Mouse (Mus musculus) testis, adult 2 months (tissue): ENCODE measurements around the gene Gm49368. TPM values are rescaled to one million over a fixed set of nuclear protein-coding genes. Genes with fewer than 3 reads are reported as not detected.
"Not testable (repeated sequence)": the region's sequence is repeated elsewhere in the genome, so short reads cannot be mapped to it uniquely, and the experiment has no call there.

ENCODE experiments used
- H3K27ac ChIP-seq: fragments of 200-500 bp; 2 replicates; pipeline ENCODE4 v1.5.1; 2012; ENCODE audit warnings: low read depth, low read length; ENCODE audit not compliant: control insufficient read depth, insufficient read depth
- H3K27me3 ChIP-seq: fragments of 200-500 bp; 2 replicates; pipeline ENCODE4 v1.6.1; 2012; ENCODE audit warnings: mild to moderate bottlenecking, low read length, moderate library complexity; ENCODE audit not compliant: control insufficient read depth, insufficient read depth
- H3K36me3 ChIP-seq: fragments of 200-500 bp; 2 replicates; pipeline ENCODE4 v1.6.1; 2012; ENCODE audit warnings: mild to moderate bottlenecking, low read length; ENCODE audit not compliant: control insufficient read depth, insufficient read depth
- H3K4me1 ChIP-seq: fragments of 200-500 bp; 2 replicates; pipeline ENCODE4 v1.6.1; 2012; ENCODE audit warnings: low read length; ENCODE audit not compliant: control insufficient read depth, insufficient read depth
- H3K4me3 ChIP-seq: fragments of 200-500 bp; 2 replicates; pipeline ENCODE4 v1.5.1; 2012; ENCODE audit warnings: low read depth, mild to moderate bottlenecking, low read length, moderate library complexity, mixed read lengths; ENCODE audit not compliant: control insufficient read depth
- CTCF ChIP-seq: fragments of 200-500 bp; IDR thresholded peaks from 2 replicates; pipeline ENCODE4 v1.5.1; 2012; ENCODE audit warnings: low read depth, mild to moderate bottlenecking, inconsistent platforms, low read length, moderate library complexity; ENCODE audit not compliant: control insufficient read depth, insufficient read depth, insufficient replicate concordance
- POLR2A ChIP-seq: fragments of 200-500 bp; IDR thresholded peaks from 2 replicates; pipeline ENCODE4 v1.6.1; 2012; ENCODE audit warnings: low read depth, mild to moderate bottlenecking, inconsistent platforms, low read length, moderate library complexity; ENCODE audit not compliant: control insufficient read depth
- polyA plus RNA-seq: library from polyadenylated mRNA; depleted of rRNA; stranded (reverse); fragments of >200 nt; gene quantifications from 2 replicates; pipeline ENCODE4 v1.2.3, GENCODE M21; 2012

Gm49368 gene
- polyA plus RNA-seq, 1 experiment: not detected

DNA sequence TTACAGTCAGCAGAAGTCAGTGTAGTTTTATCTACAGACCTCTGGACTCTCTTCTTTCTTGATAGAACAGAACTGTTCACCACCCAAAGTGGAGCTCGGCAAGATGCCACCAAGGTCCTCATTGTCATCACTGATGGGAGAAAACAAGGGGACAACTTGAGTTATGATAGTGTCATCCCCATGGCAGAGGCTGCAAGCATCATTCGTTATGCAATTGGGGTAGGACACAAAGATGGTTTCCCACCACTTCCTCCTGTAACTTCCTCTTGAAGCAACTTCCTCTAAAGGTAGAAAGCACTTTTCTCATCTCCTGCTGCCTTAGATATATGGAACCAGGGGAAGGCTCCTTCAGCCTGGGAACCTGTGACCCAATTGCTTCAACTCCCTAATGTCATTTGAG lies 71.1 kb downstream of the Gm49368 start:
- no peaks in the 10 kb centered on the region for H3K4me1 ChIP-seq
- no peak for TF ChIP-seq POLR2A
- TF ChIP-seq CTCF: no peak
- H3K27ac ChIP-seq: no peak overlapping the region
- no peaks in the 10 kb centered on the region for H3K27me3 ChIP-seq
- no peaks in the 10 kb centered on the region for H3K36me3 ChIP-seq
- H3K4me3 ChIP-seq: no peak overlapping the region

DNA sequence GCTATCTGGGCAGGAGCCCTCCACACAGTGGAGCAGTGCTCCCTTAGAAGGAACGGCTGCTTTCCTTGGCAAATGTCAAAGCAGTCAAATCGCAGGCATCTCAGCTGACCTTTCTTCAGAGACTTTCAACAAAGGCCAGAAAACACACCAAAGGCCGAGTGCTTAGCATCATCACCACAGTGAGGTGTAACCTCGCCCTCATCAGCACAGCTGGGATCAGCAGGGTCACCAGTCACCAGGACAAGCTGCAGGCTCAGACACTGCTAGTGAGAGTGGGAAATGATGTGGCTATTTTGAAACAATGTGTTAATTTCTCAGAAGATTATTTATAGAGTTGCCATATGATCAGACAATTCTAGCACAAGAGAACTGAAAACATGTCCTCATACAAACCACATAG lies 74.4 kb downstream of the Gm49368 start:
- H3K4me1 ChIP-seq: no peaks in the 10 kb centered on the region
- H3K4me3 ChIP-seq: no peak overlapping the region
- H3K27me3 ChIP-seq: no peaks in the 10 kb centered on the region
- H3K36me3 ChIP-seq: no peaks in the 10 kb centered on the region
- H3K27ac ChIP-seq: no peak overlapping the region
- TF ChIP-seq POLR2A (no peak), CTCF (no peak)

DNA sequence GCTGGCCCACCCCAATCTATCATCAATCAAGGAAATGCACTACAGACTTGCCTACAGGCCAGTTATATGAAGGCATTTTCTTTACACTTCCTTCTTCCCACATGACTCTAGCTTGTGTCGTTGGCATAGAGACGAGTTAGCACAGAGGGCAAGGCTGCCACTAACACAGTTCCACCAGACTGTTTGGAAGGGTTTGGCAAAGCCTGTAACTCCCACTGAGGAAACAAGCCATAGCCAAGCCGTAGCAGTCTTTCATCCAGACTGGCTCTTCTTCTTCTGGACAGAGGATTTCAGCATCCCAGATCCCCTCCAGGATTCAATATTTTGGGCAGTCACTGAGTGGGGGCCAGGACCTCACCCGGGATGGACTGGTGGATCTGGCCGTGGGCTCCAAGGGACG lies 77.1 kb downstream of the Gm49368 start:
- no peak overlapping the region for H3K27ac ChIP-seq
- H3K27me3 ChIP-seq: no peaks in the 10 kb centered on the region
- no peak for TF ChIP-seq POLR2A
- TF ChIP-seq CTCF: no peak
- H3K4me1 ChIP-seq: no peaks in the 10 kb centered on the region
- no peaks in the 10 kb centered on the region for H3K36me3 ChIP-seq
- no peak overlapping the region for H3K4me3 ChIP-seq

DNA sequence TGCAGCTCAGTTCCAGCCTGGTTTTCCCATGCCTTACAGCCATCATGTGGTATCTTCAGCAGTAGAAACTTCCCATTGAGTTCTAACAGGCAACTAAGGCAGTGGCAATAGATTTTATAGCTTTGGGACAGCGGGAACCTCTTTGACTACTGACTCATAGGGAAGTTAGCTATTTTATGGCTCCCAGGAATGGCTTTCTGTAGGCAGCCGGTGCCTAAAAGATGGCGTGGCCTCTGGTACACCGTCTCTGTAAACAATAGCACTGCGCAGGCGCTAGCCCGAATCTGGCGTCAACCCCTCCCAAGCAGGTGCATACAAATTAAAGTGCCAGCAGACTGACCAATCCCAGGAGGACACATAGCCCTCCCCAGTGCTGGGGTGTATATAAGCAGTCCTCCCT lies 88.5 kb downstream of the Gm49368 start:
- Histone ChIP-seq H3K4me3 (no peak overlapping the region), H3K27ac (no peak overlapping the region), H3K27me3 (no peaks in the 10 kb centered on the region), H3K36me3 (no peaks in the 10 kb centered on the region), H3K4me1 (peaks cover 9% of the 10 kb centered on the region)
- no peak for TF ChIP-seq POLR2A
- no peak for TF ChIP-seq CTCF

DNA sequence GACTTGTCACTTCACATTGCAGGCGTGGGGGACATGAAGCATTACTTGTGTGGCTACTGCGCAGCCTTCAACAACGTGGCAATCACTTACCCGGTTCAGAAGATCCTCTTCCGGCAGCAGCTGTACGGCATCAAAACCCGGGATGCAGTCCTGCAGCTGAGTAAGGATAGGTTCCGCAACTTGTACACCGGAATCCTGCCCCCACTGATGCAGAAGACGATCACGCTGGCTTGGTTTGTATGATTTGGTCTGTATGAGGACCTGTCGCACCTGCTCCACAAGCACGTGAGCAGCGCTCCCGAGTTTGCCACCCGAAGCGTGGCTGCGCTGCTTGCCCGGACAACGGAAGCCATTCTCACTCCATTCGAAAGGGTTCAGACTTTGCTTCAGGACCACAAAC lies 91.6 kb downstream of the Gm49368 start, which contains the start of gene Itgad:
Gene Itgad (plus strand): TSS at position 301 of the 400 bp plus-strand sequence.
- H3K36me3 ChIP-seq: no peaks in the 10 kb centered on the region
- 0 out of 2 replicates have a peak within 1 kb of the TSS, but pooled peaks have one; percentile 8 for H3K27ac ChIP-seq
- no peaks in the 10 kb centered on the region for H3K27me3 ChIP-seq
- peaks cover 9% of the 10 kb centered on the region for H3K4me1 ChIP-seq
- H3K4me3 ChIP-seq: peak within 1 kb of the TSS; percentile 81
- TF ChIP-seq POLR2A: 0 out of 2 replicates have a peak, but pooled peaks have one; percentile 39
- TF ChIP-seq CTCF: no peak

DNA sequence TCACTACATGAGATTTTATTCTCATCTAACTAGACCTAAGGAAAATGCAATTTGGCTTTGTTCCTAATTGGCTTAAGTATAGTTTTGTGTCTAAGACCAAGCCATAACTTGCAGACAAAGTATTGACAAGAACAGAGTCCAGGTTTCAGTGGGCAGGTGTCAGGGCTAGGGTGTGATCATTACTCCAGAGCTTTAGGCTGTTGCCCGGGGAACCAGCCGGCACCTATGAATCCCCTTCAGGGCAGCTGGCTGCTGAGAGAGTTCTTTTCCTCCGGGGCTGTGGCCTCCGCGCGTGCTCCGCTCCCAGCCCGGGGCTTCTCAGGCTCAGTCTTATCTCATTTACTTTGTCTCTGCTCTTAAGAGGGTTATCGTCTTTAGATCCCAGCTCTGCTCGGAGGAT lies 92.4 kb downstream of the Gm49368 start:
- peaks cover 9% of the 10 kb centered on the region for H3K4me1 ChIP-seq
- no peaks in the 10 kb centered on the region for H3K27me3 ChIP-seq
- no peaks in the 10 kb centered on the region for H3K36me3 ChIP-seq
- no peak for TF ChIP-seq POLR2A
- no peak for TF ChIP-seq CTCF
- 0 out of 2 replicates have a peak overlapping the region, but pooled peaks have one; percentile 8 for H3K27ac ChIP-seq
- peak overlapping the region; percentile 68 for H3K4me3 ChIP-seq

DNA sequence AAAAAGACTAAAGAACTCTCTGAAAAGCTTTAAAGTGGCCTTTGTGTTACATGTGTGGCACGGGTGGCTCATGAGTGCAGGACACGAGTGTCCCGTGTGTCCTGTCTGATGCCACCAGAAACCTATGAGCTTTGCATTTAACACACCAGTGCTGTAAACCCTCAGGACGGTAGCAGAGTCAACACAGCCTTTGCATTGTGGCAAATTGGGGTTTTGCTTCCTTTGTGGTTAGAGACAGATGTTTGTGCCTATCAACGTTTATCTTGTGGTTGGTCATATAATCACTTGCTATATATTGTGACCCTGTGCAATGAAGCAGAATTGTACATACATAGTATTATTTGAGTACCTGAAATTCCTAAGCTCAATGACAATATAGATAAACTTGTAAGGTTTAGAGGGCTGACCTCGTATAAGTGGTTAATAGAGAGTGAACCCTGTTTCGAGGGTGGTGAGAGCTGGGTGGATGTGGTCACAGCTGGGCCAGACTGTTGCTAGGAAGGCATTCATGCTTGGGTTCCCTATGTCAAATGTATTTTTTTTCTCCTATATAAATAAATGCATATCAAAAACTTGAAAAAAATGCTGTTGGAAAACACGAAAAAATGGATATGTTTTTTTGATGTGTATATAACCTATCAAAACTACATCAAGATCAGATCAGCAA lies 96.3 kb downstream of the Gm49368 start:
- H3K4me3 ChIP-seq, H3K27ac ChIP-seq, H3K4me1 ChIP-seq, H3K27me3 ChIP-seq, H3K36me3 ChIP-seq: not testable (repeated sequence)
